Mouse (Mus musculus) cortical plate, adult 2 months (tissue): ENCODE measurements around the gene 1700037H04Rik. TPM values are rescaled to one million over a fixed set of nuclear protein-coding genes. Genes with fewer than 3 reads are reported as not detected.
A peak's percentile ranks its signal among the peaks of the same experiment; 100 is the strongest.

Source experiments
- H3K27ac ChIP-seq: fragments of 200-500 bp; 2 replicates; pipeline ENCODE4 v1.5.1; 2012; ENCODE audit warnings: low read length, control low read depth, inconsistent platforms; ENCODE audit not compliant: insufficient read depth
- H3K4me1 ChIP-seq: fragments of 200-500 bp; 2 replicates; pipeline ENCODE4 v1.6.1; 2011; ENCODE audit warnings: low read length; ENCODE audit not compliant: control insufficient read depth, insufficient read depth
- H3K4me3 ChIP-seq: fragments of 200-500 bp; 2 replicates; pipeline ENCODE4 v1.5.1; 2011; ENCODE audit warnings: mild to moderate bottlenecking, low read length, control low read depth; ENCODE audit not compliant: insufficient read depth
- CTCF ChIP-seq: fragments of 200-500 bp; IDR thresholded peaks from 2 replicates; pipeline ENCODE4 v1.5.1; 2011; ENCODE audit warnings: mild to moderate bottlenecking, control low read depth, low read length; ENCODE audit not compliant: insufficient read depth; ENCODE audit errors: extremely low read depth
- POLR2A ChIP-seq: fragments of 200-500 bp; IDR thresholded peaks from 2 replicates; pipeline ENCODE4 v1.6.1; 2011; ENCODE audit warnings: mild to moderate bottlenecking, low read length, control low read depth; ENCODE audit not compliant: insufficient read depth; ENCODE audit errors: extremely low read depth
- polyA plus RNA-seq: library from polyadenylated mRNA; depleted of rRNA; stranded (reverse); fragments of >200 nt; gene quantifications from 2 replicates; pipeline ENCODE4 v1.2.3, GENCODE M21; 2012

Gene 1700037H04Rik
- polyA plus RNA-seq, 1 experiment, result 130 TPM

DNA sequence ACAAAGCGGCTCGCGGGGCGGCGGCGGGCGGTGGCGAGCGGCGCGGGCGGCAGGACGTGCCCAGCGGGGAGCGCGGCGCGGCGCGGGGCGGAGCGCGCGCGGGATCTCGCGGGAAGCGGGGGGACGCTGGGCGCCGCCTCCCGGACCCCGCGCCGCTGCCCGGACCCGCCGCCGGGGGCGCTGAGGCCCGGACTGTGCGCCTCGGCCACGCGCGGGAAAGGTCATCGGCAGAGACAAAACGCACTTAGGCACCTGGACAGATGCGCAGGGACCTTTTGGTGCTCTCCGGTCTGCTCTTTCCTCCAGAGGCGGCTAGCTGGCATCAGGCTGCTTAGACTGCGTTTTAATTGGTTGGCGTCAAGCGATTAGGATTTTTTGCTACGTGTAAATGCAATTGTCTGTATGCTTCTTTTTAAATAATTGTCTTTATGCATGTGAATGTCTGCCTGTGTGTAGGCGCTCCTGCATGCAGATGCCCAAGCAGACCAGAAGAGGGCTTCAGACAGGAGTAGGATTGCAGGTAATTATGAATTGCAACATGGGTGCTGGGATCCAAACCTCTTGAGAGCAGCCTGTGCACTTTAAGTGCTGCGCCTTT lies 20.2 kb upstream of the 1700037H04Rik start, which contains the start of gene Cenpb:
Gene Cenpb (minus strand): TSS at position 78 of the 598 bp plus-strand sequence.
- Histone ChIP-seq H3K27ac (peak within 1 kb of the TSS; percentile 98), H3K4me1 (peaks cover 4% of the 10 kb centered on the region), H3K4me3 (peak within 1 kb of the TSS; percentile 100)
- TF ChIP-seq CTCF, result peak; percentile 25; the same call in 1 of the 2 replicates
- peak; percentile 55; the same call in 1 of the 2 replicates for TF ChIP-seq POLR2A

DNA sequence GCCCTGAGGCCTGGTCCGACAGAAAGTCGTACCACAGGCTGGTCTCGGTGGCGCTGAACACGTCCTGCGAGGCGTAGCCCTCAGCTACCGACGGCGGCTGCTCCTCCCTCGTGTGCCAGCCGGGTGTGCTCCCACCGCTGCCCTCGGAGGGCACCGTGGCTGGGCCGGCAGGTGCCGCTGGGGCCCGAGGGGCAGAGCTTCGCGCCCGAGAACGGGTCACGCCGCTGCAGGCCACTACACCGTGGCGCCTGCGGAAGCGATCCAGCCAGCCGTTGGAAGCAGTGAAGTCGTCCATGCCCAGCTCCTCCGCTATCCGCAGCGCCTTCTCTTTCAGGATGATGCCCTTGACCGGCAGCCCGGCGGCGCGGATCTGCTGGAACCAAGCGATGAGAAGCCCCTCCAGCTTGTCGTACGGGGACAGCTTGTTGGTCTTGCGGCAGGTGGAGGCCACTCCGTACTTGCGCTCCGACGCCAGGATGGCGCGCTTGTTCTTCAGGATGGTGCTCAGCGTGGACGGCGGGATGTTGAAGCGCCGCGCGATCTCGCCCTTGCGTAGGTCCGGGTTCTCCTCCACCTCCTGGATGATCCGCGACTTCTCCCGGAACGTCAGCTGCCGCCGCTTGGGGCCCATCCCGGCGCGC lies 19.5 kb upstream of the 1700037H04Rik start:
- peak overlapping the region; percentile 98 for H3K27ac ChIP-seq
- TF ChIP-seq CTCF (no peak), POLR2A (no peak)
- peak overlapping the region; percentile 100 for H3K4me3 ChIP-seq
- H3K4me1 ChIP-seq, result peaks cover 6% of the 10 kb centered on the region

- Histone ChIP-seq H3K27ac (no peak overlapping the region), H3K4me3 (peak overlapping the region; percentile 100), H3K4me1 (peaks cover 6% of the 10 kb centered on the region)
- TF ChIP-seq POLR2A, result no peak; the same call in 1 of the 2 replicates
- TF ChIP-seq CTCF, result no peak
Observed at GRCm38 (mm10) chr2:131178828-131179245, 19.0 kb upstream of the 1700037H04Rik start.

DNA sequence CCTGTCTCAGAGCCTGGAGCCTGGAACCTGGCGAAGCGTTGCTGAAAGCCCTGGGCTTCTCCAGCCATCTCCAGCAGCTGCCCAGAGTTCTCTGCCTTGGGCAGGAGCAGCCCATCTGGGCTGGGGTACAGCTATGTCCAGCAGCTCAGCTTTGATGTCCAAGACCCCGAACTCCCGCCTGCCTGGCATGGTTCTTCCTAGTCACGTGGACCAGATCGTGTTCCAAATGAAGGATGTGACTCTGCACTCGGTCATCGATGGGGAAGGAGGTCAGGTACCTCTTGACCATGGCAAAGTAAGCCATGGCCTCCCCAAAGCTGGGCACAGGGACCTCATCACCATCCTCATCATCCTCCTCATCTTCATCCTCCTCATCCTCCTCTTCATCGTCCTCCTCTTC lies 18.1 kb upstream of the 1700037H04Rik start:
- Histone ChIP-seq H3K27ac (no peak overlapping the region), H3K4me3 (peak overlapping the region; percentile 100), H3K4me1 (peaks cover 6% of the 10 kb centered on the region)
- TF ChIP-seq POLR2A, result no peak
- no peak for TF ChIP-seq CTCF

- TF ChIP-seq POLR2A (no peak), CTCF (no peak)
- peaks cover 6% of the 10 kb centered on the region for H3K4me1 ChIP-seq
Observed at GRCm38 (mm10) chr2:131176491-131176890, 16.6 kb upstream of the 1700037H04Rik start.

DNA sequence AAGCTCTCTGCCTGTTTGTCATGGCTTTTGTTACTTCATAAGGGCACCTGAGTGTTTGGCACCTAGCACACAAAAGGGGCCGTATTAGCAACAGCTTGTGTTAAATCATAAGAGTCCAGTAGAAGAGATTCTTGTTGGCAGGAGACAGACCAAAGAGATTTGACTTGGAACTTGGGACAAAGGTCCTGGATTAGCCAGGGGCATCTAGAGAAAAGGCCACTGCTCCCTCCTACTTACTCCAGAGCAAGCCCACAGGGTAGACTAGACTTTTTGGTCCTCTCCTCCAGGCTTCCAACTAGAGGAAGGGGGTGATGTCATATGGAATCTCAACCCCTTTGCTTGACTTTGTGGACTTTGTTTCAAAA lies 16.0 kb upstream of the 1700037H04Rik start:
- TF ChIP-seq CTCF (no peak), POLR2A (no peak)
- Histone ChIP-seq H3K27ac (no peak overlapping the region), H3K4me3 (no peak overlapping the region), H3K4me1 (peaks cover 6% of the 10 kb centered on the region)

More at GRCm38 (mm10) chr2:131176491-131176890, 16.6 kb upstream of the 1700037H04Rik start:
- Histone ChIP-seq H3K27ac (no peak overlapping the region), H3K4me3 (no peak overlapping the region)

DNA sequence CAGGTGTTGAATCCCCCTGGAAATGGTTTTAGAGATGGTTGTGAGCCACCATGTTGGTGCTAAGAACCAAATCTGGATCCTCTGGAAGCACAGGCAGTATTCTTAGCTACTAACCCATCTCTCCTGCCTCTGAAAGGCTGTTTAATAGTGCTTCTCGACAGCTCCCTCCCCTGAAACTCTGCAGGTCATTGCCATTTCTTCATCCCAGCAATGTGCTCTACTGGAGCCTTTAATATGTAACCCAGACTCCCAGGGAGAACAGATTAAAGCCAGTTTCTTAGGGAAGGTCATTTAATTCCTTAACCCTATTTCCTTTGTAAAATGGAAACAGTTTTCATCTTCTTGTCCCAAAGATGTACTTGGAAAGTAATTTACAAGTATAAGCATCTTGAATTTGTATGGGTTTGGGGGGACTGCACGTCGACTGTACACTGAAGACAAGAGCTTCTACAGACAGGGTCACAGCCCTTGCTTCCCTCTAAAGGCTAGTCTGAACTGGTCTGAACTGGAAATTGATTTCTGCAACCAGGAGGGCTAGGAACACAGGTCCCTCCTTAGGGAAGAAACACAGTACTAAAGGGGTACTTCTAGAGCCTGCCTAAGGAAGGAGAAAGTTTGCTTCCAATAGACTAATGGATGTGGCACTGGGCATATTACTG lies 15.5 kb upstream of the 1700037H04Rik start:
- peaks cover 6% of the 10 kb centered on the region for H3K4me1 ChIP-seq
- no peak for TF ChIP-seq CTCF
- TF ChIP-seq POLR2A, result no peak

DNA sequence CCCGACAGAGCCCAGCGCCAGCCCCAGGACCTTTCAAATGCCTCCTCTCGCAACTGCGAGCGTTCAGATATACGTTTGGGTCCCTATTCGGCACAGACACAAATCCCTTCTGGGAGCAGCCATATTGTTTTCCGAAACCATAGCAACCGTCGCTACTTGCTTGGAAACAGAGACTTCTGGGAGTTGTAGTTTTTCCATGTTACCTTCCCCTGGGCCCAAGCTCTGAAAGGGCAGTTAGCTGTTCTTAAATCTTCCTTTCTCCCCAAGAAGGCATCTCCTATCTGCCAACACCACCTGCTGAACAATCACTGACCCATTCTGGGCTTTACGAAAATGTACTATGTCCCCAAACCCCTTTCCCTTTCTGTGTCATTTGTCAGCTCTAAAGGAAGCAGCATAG lies 14.8 kb upstream of the 1700037H04Rik start:
- TF ChIP-seq CTCF (no peak), POLR2A (peak; percentile 39)
- peaks cover 6% of the 10 kb centered on the region for H3K4me1 ChIP-seq
- H3K27ac ChIP-seq, result no peak overlapping the region
- peak overlapping the region; percentile 45 for H3K4me3 ChIP-seq

More for the DNA sequence above, 15.5 kb upstream of the 1700037H04Rik start:
- no peak overlapping the region for H3K27ac ChIP-seq
- H3K4me3 ChIP-seq, result no peak overlapping the region

DNA sequence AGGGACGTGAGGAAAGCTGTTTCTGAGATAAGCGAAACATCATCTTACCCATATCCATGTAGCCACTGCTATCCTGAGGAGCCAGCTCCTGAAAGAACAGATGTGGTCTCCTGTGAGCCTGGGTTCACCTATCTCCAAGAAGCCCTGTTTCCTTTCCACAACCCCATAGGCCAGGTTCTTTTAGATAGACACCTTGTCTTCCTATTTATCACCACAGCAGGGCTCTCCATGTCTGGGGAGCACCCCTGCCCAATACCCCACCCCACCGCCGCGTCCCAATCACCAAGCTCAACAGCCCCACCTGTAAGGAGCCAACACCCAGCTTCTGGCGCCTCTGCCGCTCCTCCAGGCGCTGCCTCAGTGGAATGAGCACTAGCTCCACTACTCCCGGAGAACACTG lies 12.4 kb upstream of the 1700037H04Rik start:
- Histone ChIP-seq H3K27ac (no peak overlapping the region), H3K4me1 (peaks cover 3% of the 10 kb centered on the region), H3K4me3 (no peak overlapping the region)
- TF ChIP-seq CTCF (no peak), POLR2A (no peak)

GRCm38 (mm10) chr2:131171401-131172104 lies 11.7 kb upstream of the 1700037H04Rik start:
- H3K4me3 ChIP-seq, result no peak overlapping the region
- TF ChIP-seq CTCF (no peak), POLR2A (no peak)
- no peak overlapping the region for H3K27ac ChIP-seq
- H3K4me1 ChIP-seq, result peaks cover 3% of the 10 kb centered on the region
